Comparison of ENCODE assay signal across 8 mouse cellular contexts in the genomic region with DNA sequence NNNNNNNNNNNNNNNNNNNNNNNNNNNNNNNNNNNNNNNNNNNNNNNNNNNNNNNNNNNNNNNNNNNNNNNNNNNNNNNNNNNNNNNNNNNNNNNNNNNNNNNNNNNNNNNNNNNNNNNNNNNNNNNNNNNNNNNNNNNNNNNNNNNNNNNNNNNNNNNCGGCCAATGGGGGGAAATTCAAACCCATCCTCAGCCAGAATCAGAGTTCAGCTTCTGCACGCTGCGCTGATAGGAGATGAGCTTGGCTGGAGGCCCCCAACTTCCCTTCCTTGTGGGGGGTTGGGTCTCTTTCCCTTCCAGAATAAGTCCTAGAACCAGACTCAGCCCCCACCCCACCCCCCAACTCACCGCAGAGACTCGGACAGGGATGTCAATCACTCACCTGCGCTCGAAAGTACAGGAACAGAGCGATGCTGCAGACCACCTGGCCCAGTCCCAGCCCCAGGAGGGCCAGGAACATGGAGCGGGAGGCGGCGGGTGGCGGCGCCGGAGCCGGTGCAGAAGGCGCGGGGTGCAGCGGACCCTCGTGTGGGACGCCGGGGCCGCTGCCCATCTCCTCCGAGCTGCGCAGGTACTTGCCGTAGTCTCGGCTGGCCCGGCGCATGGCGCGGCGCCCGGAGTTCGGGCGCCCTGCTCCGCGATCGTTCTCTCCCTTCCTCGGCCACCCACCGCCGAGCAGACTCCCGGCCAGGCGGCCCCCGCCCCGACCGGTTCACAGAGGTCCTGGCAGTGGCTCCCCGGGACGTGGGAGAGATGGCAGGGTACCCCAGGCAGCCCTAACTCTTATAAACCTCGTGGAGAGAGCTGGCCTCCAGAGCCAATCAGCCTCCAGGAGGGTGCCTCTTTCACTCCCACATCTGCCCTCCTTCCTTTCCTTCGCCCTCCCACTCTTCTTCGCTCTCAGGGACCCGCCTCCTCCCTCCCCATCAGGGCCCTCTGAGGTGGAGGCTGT. TPM values are rescaled to one million over a fixed set of nuclear protein-coding genes. Genes with fewer than 3 reads are reported as not detected.
DNase-seq lines count a peak whose midpoint lies in the region; ATAC-seq and TF ChIP-seq lines count a peak whose summit lies in the region.

A gene (minus strand): TSS at position 758 of the 952 bp plus-strand sequence.

- peak within 1 kb of the TSS; percentile 53 for H3K4me3 ChIP-seq in heart, embryonic 11.5 days (ENCODE audit: low read depth, low read length)
- peak within 1 kb of the TSS; percentile 87 for H3K4me3 ChIP-seq in E14TG2a.4 (replicated peaks; ENCODE audit: low read length)
- H3K4me3 ChIP-seq in embryonic facial prominence, embryonic 15.5 days (replicated peaks), result peak within 1 kb of the TSS; percentile 49
- H3K4me3 ChIP-seq in intestine, embryonic 15.5 days (replicated peaks), result peak within 1 kb of the TSS; percentile 45
- H3K4me3 ChIP-seq in neural tube, embryonic 11.5 days (ENCODE audit: low read depth, low read length), result peak within 1 kb of the TSS; percentile 30

- WGBS in heart, embryonic 11.5 days (ENCODE audit: insufficient replicate concordance), result 1% methylated on average over 51 of the region's 51 CpGs
- 1% methylated on average over 51 of the region's 51 CpGs for WGBS in embryonic facial prominence, embryonic 15.5 days
- WGBS in intestine, embryonic 15.5 days, result 2% methylated on average over 50 of the region's 51 CpGs
- 1% methylated on average over 46 of the region's 51 CpGs for WGBS in neural tube, embryonic 11.5 days

- no peak for ATAC-seq in heart, embryonic 11.5 days (replicated peaks; ENCODE audit: insufficient number of reproducible peaks, low FRiP score, low TSS enrichment)
- ATAC-seq in embryonic facial prominence, embryonic 15.5 days (ENCODE audit: insufficient number of reproducible peaks, low FRiP score, low TSS enrichment, low read depth), result peak; percentile 67
- peak; percentile 51 for ATAC-seq in intestine, embryonic 15.5 days
- ATAC-seq in neural tube, embryonic 11.5 days (ENCODE audit: insufficient read depth, low FRiP score, low TSS enrichment), result no peak

- no peak for DNase-seq in heart, adult 9 months (ENCODE audit: low spot score in 2 of 2)
- DNase-seq in neural tube, embryonic 11.5 days (ENCODE audit: low spot score), result peak; percentile 34
- no peak for DNase-seq in frontal cortex, postnatal 25 days (ENCODE audit: low spot score in 2 of 2)
- DNase-seq in cerebellum, adult 11-12 months, result no peak

- no peak within 1 kb of the TSS for H3K27ac ChIP-seq in heart, embryonic 11.5 days (ENCODE audit: low read depth, low read length)
- H3K27ac ChIP-seq in embryonic facial prominence, embryonic 15.5 days (replicated peaks), result no peak within 1 kb of the TSS
- H3K27ac ChIP-seq in intestine, embryonic 15.5 days, result no peak within 1 kb of the TSS
- no peak within 1 kb of the TSS for H3K27ac ChIP-seq in neural tube, embryonic 11.5 days (ENCODE audit: low read depth, low read length)

- no peaks in the 10 kb centered on the region for H3K36me3 ChIP-seq in heart, embryonic 11.5 days (ENCODE audit: control insufficient read depth, insufficient read depth, low read length)
- H3K36me3 ChIP-seq in E14TG2a.4 (ENCODE audit: insufficient read depth, low read length), result no peaks in the 10 kb centered on the region
- H3K36me3 ChIP-seq in embryonic facial prominence, embryonic 15.5 days, result no peaks in the 10 kb centered on the region
- H3K36me3 ChIP-seq in intestine, embryonic 15.5 days, result no peaks in the 10 kb centered on the region
- no peaks in the 10 kb centered on the region for H3K36me3 ChIP-seq in neural tube, embryonic 11.5 days (ENCODE audit: control insufficient read depth, insufficient read depth, low read length)

- peak within 1 kb of the TSS; percentile 94 for H3K4me2 ChIP-seq in heart, embryonic 11.5 days
- peak within 1 kb of the TSS; percentile 90 for H3K4me2 ChIP-seq in embryonic facial prominence, embryonic 15.5 days (replicated peaks)
- H3K4me2 ChIP-seq in intestine, embryonic 15.5 days (replicated peaks), result peak within 1 kb of the TSS; percentile 92
- peak within 1 kb of the TSS; percentile 67 for H3K4me2 ChIP-seq in neural tube, embryonic 11.5 days (ENCODE audit: low read depth)

- TF ChIP-seq CTCF in E14TG2a.4 (conservative IDR thresholded peaks at IDR 0.05; ENCODE audit: low read length), result no peak

- H3K9me3 ChIP-seq in heart, embryonic 11.5 days (replicated peaks; ENCODE audit: control insufficient read depth, low read length), result no peaks in the 10 kb centered on the region
- H3K9me3 ChIP-seq in E14TG2a.4 (ENCODE audit: low read length), result no peaks in the 10 kb centered on the region
- no peaks in the 10 kb centered on the region for H3K9me3 ChIP-seq in embryonic facial prominence, embryonic 15.5 days (replicated peaks)
- no peaks in the 10 kb centered on the region for H3K9me3 ChIP-seq in intestine, embryonic 15.5 days
- no peaks in the 10 kb centered on the region for H3K9me3 ChIP-seq in neural tube, embryonic 11.5 days (ENCODE audit: control insufficient read depth, low read length)

- H3K4me1 ChIP-seq in heart, embryonic 11.5 days (ENCODE audit: control insufficient read depth, insufficient read depth, low read length), result no peaks in the 10 kb centered on the region
- peaks cover 21% of the 10 kb centered on the region for H3K4me1 ChIP-seq in E14TG2a.4 (replicated peaks; ENCODE audit: low read depth, low read length)
- H3K4me1 ChIP-seq in embryonic facial prominence, embryonic 15.5 days, result peaks cover 8% of the 10 kb centered on the region
- peaks cover 5% of the 10 kb centered on the region; the same call in 1 of the 2 replicates for H3K4me1 ChIP-seq in intestine, embryonic 15.5 days (replicated peaks)
- H3K4me1 ChIP-seq in neural tube, embryonic 11.5 days (ENCODE audit: control insufficient read depth, insufficient read depth, low read length), result 0 out of 2 replicates have a peak, but pooled peaks cover 2% of the 10 kb centered on the region

- H3K27me3 ChIP-seq in heart, embryonic 11.5 days (ENCODE audit: control insufficient read depth, insufficient read depth, low read length), result peaks cover 31% of the 10 kb centered on the region
- H3K27me3 ChIP-seq in E14TG2a.4 (ENCODE audit: insufficient read depth, low read length), result peaks cover 49% of the 10 kb centered on the region
- peaks cover 15% of the 10 kb centered on the region for H3K27me3 ChIP-seq in embryonic facial prominence, embryonic 15.5 days
- H3K27me3 ChIP-seq in intestine, embryonic 15.5 days (replicated peaks), result peaks cover 19% of the 10 kb centered on the region
- H3K27me3 ChIP-seq in neural tube, embryonic 11.5 days (ENCODE audit: control insufficient read depth, insufficient read depth, low read length), result peaks cover 19% of the 10 kb centered on the region

- 0 out of 2 replicates have a peak within 1 kb of the TSS, but pooled peaks have one; percentile 34 for H3K9ac ChIP-seq in heart, embryonic 11.5 days (ENCODE audit: low read depth, low read length)
- peak within 1 kb of the TSS; percentile 24; the same call in 1 of the 2 replicates for H3K9ac ChIP-seq in embryonic facial prominence, embryonic 15.5 days
- peak within 1 kb of the TSS; percentile 30; the same call in 1 of the 2 replicates for H3K9ac ChIP-seq in intestine, embryonic 15.5 days
- peak within 1 kb of the TSS; percentile 45 for H3K9ac ChIP-seq in neural tube, embryonic 11.5 days (ENCODE audit: low read length)

RNA-seq across cellular contexts. Expression of the gene that starts here (rescaled TPM):
- 0.31 TPM in 1 of 2 replicates, not detected in the other for polyA plus RNA-seq in heart, embryonic 11.5 days (2014; fragmentation: Nextera tagmentation; extraction: Ambion mirVana)
- polyA plus RNA-seq in embryonic facial prominence, embryonic 15.5 days (2015; fragmentation: Nextera tagmentation; extraction: Ambion mirVana), result 2.5 and 2.7 TPM in 2 replicates
- 0.26 and 0.30 TPM in 2 replicates for polyA plus RNA-seq in intestine, embryonic 15.5 days (2015; fragmentation: Nextera tagmentation; extraction: Ambion mirVana)
- 0.27 TPM in 1 of 2 replicates, not detected in the other for polyA plus RNA-seq in neural tube, embryonic 11.5 days (2014; fragmentation: Nextera tagmentation; extraction: Ambion mirVana)

Comparison
In these comparisons a context has a peak if more than half of its experiments do, and no peak if none do; other contexts are left out.
1. Peak in ATAC-seq, H3K4me3 ChIP-seq, H3K9ac ChIP-seq and H3K4me2 ChIP-seq in intestine, embryonic 15.5 days; RNA of the gene not detected or under 1 TPM.
2. Peak in DNase-seq, H3K4me3 ChIP-seq, H3K9ac ChIP-seq and H3K4me2 ChIP-seq in neural tube, embryonic 11.5 days; RNA of the gene not detected or under 1 TPM.
3. H3K4me3 ChIP-seq: peak in every context shown above with its lines; median percentile 87 in E14TG2a.4; 53 in heart, embryonic 11.5 days; 49 in embryonic facial prominence, embryonic 15.5 days; 45 in intestine, embryonic 15.5 days; 30 in neural tube, embryonic 11.5 days.